ENCODE assay signal across 24 mouse cellular contexts in the genomic region with DNA sequence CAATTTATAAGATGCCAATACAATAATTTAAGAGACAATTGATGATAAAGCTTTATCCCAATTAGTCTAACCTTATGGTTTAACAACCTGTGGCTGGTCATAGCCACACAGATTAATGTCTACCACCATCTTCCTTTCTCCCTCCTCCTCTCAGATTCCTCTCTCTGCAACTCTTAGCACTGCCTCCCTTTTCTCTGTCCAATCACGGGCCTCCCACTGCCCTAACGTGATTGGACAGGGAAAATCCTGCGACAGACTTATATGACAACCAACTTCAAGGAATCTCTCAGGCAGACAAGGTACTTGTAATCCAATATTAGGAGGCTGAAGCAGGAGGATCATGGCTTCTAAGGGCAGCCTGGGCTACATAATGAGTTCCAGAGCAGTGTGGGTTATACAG.
"Had no signal": no experiment of that assay in that cellular context is flagged by ENCODE, and none has a peak within 500 bp of the region (broad histone marks: within the 10 kb centered on the region; RNA-seq: fewer than 3 reads in every experiment).

No protein-coding gene starts in this region.

- H3K4me1 ChIP-seq: limb, embryonic 15.5 days; liver, embryonic 12.5 days had no signal

- ATAC-seq: hindbrain, postnatal 0 days; intestine, embryonic 16.5 days; liver, embryonic 12.5 days had no signal

- H3K4me2 ChIP-seq: heart, embryonic 11.5 days; hindbrain, embryonic 13.5 days; hindbrain, embryonic 15.5 days; kidney, embryonic 15.5 days; limb, embryonic 13.5 days; limb, embryonic 15.5 days; liver, embryonic 12.5 days had no signal

- H3K9me3 ChIP-seq: hindbrain, embryonic 13.5 days; hindbrain, embryonic 15.5 days; kidney, embryonic 15.5 days; limb, embryonic 13.5 days; limb, embryonic 15.5 days; liver, embryonic 12.5 days had no signal

- H3K27ac ChIP-seq: hindbrain, embryonic 13.5 days; hindbrain, embryonic 15.5 days; hindbrain, postnatal 0 days; kidney, embryonic 15.5 days; kidney, postnatal 0 days; limb, embryonic 13.5 days; limb, embryonic 15.5 days; liver, embryonic 12.5 days; liver, embryonic 14.5 days had no signal

- H3K4me3 ChIP-seq: hindbrain, embryonic 13.5 days; hindbrain, embryonic 15.5 days; kidney, embryonic 15.5 days; limb, embryonic 13.5 days; limb, embryonic 15.5 days; liver, embryonic 12.5 days had no signal

- DNase-seq: gastrocnemius, postnatal 14 days; gastrocnemius, postnatal 36 days; heart, adult 18-20 months; heart, postnatal 10 days; heart, postnatal 36 days; kidney, adult 11 months; kidney, adult 2 months; kidney, adult 9 months; kidney, postnatal 14 days; kidney, postnatal 36 days; layer of hippocampus, adult 9-11 months; layer of hippocampus, postnatal 36 days; left cerebral cortex, postnatal 4 days had no signal

- H3K9ac ChIP-seq: hindbrain, embryonic 13.5 days; hindbrain, embryonic 15.5 days; kidney, embryonic 15.5 days; limb, embryonic 13.5 days; limb, embryonic 15.5 days; liver, embryonic 12.5 days; liver, embryonic 14.5 days had no signal

- H3K36me3 ChIP-seq: hindbrain, embryonic 13.5 days; hindbrain, embryonic 15.5 days; kidney, embryonic 15.5 days; limb, embryonic 13.5 days; limb, embryonic 15.5 days; liver, embryonic 12.5 days had no signal

- H3K27me3 ChIP-seq: hindbrain, embryonic 15.5 days; limb, embryonic 13.5 days; limb, embryonic 15.5 days had no signal
